Mouse (Mus musculus): Measurements from ENCODE around the gene Rps8. TPM values are rescaled to one million over a fixed set of nuclear protein-coding genes. Genes with fewer than 3 reads are reported as not detected.

The Rps8 gene
- polyA plus RNA-seq, 1 experiment, result 698 TPM

- no peak for TF ChIP-seq CTCF (IDR thresholded peaks at IDR 0.05; ENCODE audit: borderline replicate concordance, control insufficient read depth, extremely low read depth, insufficient read depth, low read length, poor library complexity)
- Histone ChIP-seq H3K36me3 (ENCODE audit: control insufficient read depth, insufficient read depth, low read length) (no peaks in the 10 kb centered on the region), H3K27me3 (ENCODE audit: control insufficient read depth, insufficient read depth, low read length) (no peaks in the 10 kb centered on the region), H3K27ac (ENCODE audit: control insufficient read depth, insufficient read depth, low read length) (no peak overlapping the region), H3K4me1 (replicated peaks; ENCODE audit: control insufficient read depth, insufficient read depth, low read length) (peaks cover 5% of the 10 kb centered on the region; the same call in 1 of the 2 replicates), H3K4me3 (ENCODE audit: control insufficient read depth, insufficient read depth, low read length) (no peak overlapping the region)
- WGBS, result 95% methylated on average over 18 of the region's 18 CpGs
- no peak for DNase-seq
Observed at GRCm38 (mm10) chr4:117107813-117108523, 48.1 kb downstream of the Rps8 start.

GRCm38 (mm10) chr4:117105127-117105526 lies 50.9 kb downstream of the Rps8 start:
- Histone ChIP-seq H3K27ac (ENCODE audit: control insufficient read depth, insufficient read depth, low read length) (no peak overlapping the region), H3K27me3 (ENCODE audit: control insufficient read depth, insufficient read depth, low read length) (no peaks in the 10 kb centered on the region), H3K4me3 (ENCODE audit: control insufficient read depth, insufficient read depth, low read length) (no peak overlapping the region), H3K36me3 (ENCODE audit: control insufficient read depth, insufficient read depth, low read length) (no peaks in the 10 kb centered on the region), H3K4me1 (replicated peaks; ENCODE audit: control insufficient read depth, insufficient read depth, low read length) (peaks cover 6% of the 10 kb centered on the region)
- no peak for TF ChIP-seq CTCF (IDR thresholded peaks at IDR 0.05; ENCODE audit: borderline replicate concordance, control insufficient read depth, extremely low read depth, insufficient read depth, low read length, poor library complexity)
- TF ChIP-seq POLR2A (IDR thresholded peaks at IDR 0.05; ENCODE audit: control insufficient read depth, extremely low read depth, insufficient read depth, low read length, poor library complexity), result no peak
- DNase-seq, result no peak
- 78% methylated on average over 10 of the region's 10 CpGs for WGBS

- Histone ChIP-seq H3K27ac (ENCODE audit: control insufficient read depth, insufficient read depth, low read length) (no peak overlapping the region), H3K27me3 (ENCODE audit: control insufficient read depth, insufficient read depth, low read length) (no peaks in the 10 kb centered on the region), H3K4me3 (ENCODE audit: control insufficient read depth, insufficient read depth, low read length) (no peak overlapping the region), H3K4me1 (replicated peaks; ENCODE audit: control insufficient read depth, insufficient read depth, low read length) (peaks cover 7% of the 10 kb centered on the region), H3K36me3 (ENCODE audit: control insufficient read depth, insufficient read depth, low read length) (no peaks in the 10 kb centered on the region)
- TF ChIP-seq CTCF (IDR thresholded peaks at IDR 0.05; ENCODE audit: borderline replicate concordance, control insufficient read depth, extremely low read depth, insufficient read depth, low read length, poor library complexity) (no peak), POLR2A (IDR thresholded peaks at IDR 0.05; ENCODE audit: control insufficient read depth, extremely low read depth, insufficient read depth, low read length, poor library complexity) (no peak)
- DNase-seq, result no peak
- 66% methylated on average over 10 of the region's 10 CpGs for WGBS
Observed at GRCm38 (mm10) chr4:117104672-117105071, 51.4 kb downstream of the Rps8 start.

Other genes with a start within 250 kb of the Rps8 start
- gene Urod, start 161.8 kb downstream of the Rps8 start, polyA plus RNA-seq (2012; rRNA removed), result 88.5 and 100 TPM in 2 replicates
- gene Hectd3, start 160.9 kb downstream of the Rps8 start, polyA plus RNA-seq (2012; rRNA removed), result 104 and 113 TPM in 2 replicates
- gene Eif2b3, start 136.8 kb downstream of the Rps8 start, polyA plus RNA-seq (2012; rRNA removed), result 5.4 and 6.1 TPM in 2 replicates
- 0.89 and 0.92 TPM in 2 replicates for gene Ptch2, start 60.2 kb downstream of the Rps8 start, polyA plus RNA-seq (2012; rRNA removed)
- gene Btbd19, start 30.5 kb downstream of the Rps8 start, polyA plus RNA-seq (2012; rRNA removed), result 18.6 and 20.3 TPM in 2 replicates
- 1.1 and 2.0 TPM in 2 replicates for gene Tctex1d4, start 29.4 kb downstream of the Rps8 start, polyA plus RNA-seq (2012; rRNA removed)
- gene Plk3, start 22.3 kb downstream of the Rps8 start, polyA plus RNA-seq (2012; rRNA removed), result 18.0 and 21.4 TPM in 2 replicates
- 16.5 and 21.8 TPM in 2 replicates for gene Kif2c, start 26.4 kb upstream of the Rps8 start, polyA plus RNA-seq (2012; rRNA removed)
- gene Tmem53, start 95.7 kb upstream of the Rps8 start, polyA plus RNA-seq (2012; rRNA removed), result 14.5 and 16.1 TPM in 2 replicates
- 0.44 TPM in 1 of 2 replicates, not detected in the other for gene Armh1, start 95.9 kb upstream of the Rps8 start, polyA plus RNA-seq (2012; rRNA removed)

All from thymus, adult 2 months (tissue).